Mouse (Mus musculus) erythroblast, embryonic 14.5 days (primary cell): ENCODE data around the gene Phlpp1.

Experiments used
- GATA1 ChIP-seq: IDR thresholded peaks from 2 replicates; pipeline ENCODE4 v1.6.1; 2012; ENCODE audit warnings: low read length, inconsistent platforms, mixed read lengths
- TAL1 ChIP-seq: IDR thresholded peaks from 3 replicates; pipeline ENCODE4 v1.6.1; 2012; ENCODE audit warnings: low read length, inconsistent platforms, mixed read lengths

GRCm38 (mm10) chr1:106254047-106254446 lies 82.5 kb downstream of the Phlpp1 start:
- TF ChIP-seq GATA1 (no peak), TAL1 (no peak)
